Mouse (Mus musculus) cerebellum, adult 18-20 months (tissue): ENCODE results near the gene Tm9sf3.

ENCODE experiments used
- DNase-seq, 2 experiments: peaks; one replicate each; pipeline ENCODE4 v3.0.0; 2021

The Tm9sf3 gene

DNA sequence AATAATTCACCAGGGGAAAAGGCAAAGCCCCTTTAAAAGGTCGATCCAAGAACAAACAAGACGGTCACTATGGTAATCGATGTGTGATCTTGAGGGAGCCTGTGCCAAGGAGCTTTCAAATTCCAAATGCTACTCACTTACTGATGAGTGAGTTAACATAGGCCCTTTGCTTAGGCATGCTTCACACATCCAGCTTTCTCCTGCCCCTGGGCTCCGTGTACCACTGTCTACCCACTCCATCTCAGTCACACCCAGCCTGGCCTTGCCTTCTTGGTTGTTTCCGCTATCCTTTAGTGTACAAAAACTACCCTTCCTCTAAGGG lies 97.9 kb downstream of the Tm9sf3 start:
- DNase-seq, result no peak

- DNase-seq, result no peak
These were observed 98.5 kb downstream of the Tm9sf3 start for GRCm38 (mm10) chr19:41165144-41165913.

- no peak for DNase-seq
These were observed 99.2 kb downstream of the Tm9sf3 start for GRCm38 (mm10) chr19:41164447-41165095.
